Mouse (Mus musculus) cortical plate, adult 2 months (tissue): Measurements from ENCODE around the gene Adam33.

Experiments
- CTCF ChIP-seq: fragments of 200-500 bp; IDR thresholded peaks from 2 replicates; pipeline ENCODE4 v1.5.1; 2011; ENCODE audit warnings: mild to moderate bottlenecking, control low read depth, low read length; ENCODE audit not compliant: insufficient read depth; ENCODE audit errors: extremely low read depth
- POLR2A ChIP-seq: fragments of 200-500 bp; IDR thresholded peaks from 2 replicates; pipeline ENCODE4 v1.6.1; 2011; ENCODE audit warnings: mild to moderate bottlenecking, low read length, control low read depth; ENCODE audit not compliant: insufficient read depth; ENCODE audit errors: extremely low read depth

GRCm38 (mm10) chr2:131066342-131066741 is 2.7 kb upstream of the Adam33 start:
- TF ChIP-seq CTCF (no peak), POLR2A (no peak)
